Mouse (Mus musculus): Measurements from ENCODE around the gene Pdpr. TPM values are rescaled to one million over a fixed set of nuclear protein-coding genes. Genes with fewer than 3 reads are reported as not detected.
"Not testable (repeated sequence)": the region's sequence is repeated elsewhere in the genome, so short reads cannot be mapped to it uniquely, and the experiment has no call there.

Gene Pdpr
- polyA plus RNA-seq, 1 experiment: 15.8 TPM

DNA sequence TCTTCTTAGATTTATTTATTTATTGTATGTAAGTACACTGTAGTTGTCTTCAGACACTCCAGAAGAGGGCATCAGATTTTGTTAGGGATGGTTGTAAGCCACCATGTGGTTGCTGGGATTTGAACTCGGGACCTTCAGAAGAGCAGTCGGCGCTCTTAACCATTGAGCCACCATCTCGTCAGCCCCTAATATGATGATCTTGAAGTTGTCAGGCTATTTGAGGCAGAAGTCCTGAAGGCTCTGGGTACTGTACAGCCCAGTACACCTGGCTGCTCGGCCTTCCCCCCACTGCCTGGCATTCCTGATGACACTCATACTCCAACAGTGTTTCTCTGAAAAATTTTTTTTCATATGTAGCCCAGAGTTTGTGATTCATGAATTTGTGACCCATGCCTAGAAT is 10.5 kb upstream of the Pdpr start:
- DNase-seq (ENCODE audit: extremely low spot score in 1 of 2, low spot score in 1 of 2): not testable (repeated sequence)

DNA sequence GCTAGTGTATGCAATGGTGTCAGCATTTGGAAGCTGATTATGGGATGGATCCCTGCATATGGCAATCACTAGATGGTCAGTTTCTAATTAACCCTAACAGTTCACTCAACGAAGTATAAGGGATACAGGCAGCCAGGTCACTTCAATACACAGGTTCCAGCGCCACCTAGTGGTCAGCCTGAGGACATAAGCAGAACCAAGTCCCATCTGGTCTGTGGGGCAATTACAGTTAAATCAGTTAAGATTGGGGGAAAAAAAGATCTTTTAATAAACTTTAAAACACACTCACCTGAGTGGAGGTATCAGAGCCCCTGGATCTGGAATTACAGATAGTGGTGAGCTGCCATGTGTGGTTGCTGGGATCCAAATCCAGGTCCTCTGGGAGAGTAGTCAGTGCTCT is 4.3 kb upstream of the Pdpr start:
- peak in 1 of 2 experiments; percentile 72 for DNase-seq (ENCODE audit: extremely low spot score in 1 of 2, low spot score in 1 of 2)

DNA sequence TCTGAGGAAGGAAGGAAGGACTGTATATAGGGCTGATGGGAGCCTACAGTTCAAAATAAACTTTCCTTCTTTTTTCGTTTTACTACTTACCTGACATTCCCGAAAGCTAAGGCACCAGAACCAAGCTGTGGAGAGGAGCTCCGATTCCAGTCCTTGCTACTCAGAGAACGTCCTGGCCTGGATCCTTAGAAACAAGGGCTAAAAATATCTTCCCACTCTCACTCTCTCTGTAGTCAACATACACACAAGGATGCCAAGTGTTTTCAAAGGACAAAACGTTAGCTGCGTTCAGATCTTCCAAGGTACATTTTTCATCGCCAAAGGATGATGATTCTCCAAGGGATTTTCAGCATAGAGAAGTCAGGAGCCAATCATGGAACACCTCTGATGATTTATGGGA is 2.7 kb upstream of the Pdpr start:
- DNase-seq (ENCODE audit: extremely low spot score in 1 of 2, low spot score in 1 of 2): no peak

DNA sequence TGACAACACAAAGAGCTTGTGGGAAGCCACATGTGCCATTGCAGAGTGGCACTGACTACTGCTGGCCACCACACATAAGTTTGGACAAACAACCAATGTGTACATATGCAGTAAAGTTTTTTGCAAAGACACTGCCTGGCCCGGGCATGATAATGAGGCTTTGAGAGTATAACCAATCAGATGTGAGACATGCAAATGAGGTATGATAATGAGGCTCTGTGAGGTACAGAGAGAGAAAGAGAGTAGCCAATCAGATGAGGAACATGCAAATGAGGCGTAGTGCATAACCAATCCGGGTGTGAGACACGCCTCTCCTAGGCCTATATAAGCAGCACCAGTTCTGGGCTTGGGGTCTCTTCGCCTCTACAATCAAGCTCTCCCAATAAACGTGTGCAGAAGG is 2.1 kb upstream of the Pdpr start, which contains the start of gene Clec18a:
Gene Clec18a, minus strand, starts transcription at position 101 of the 400 bp plus-strand sequence.
- not testable (repeated sequence) for DNase-seq (ENCODE audit: extremely low spot score in 1 of 2, low spot score in 1 of 2)

DNA sequence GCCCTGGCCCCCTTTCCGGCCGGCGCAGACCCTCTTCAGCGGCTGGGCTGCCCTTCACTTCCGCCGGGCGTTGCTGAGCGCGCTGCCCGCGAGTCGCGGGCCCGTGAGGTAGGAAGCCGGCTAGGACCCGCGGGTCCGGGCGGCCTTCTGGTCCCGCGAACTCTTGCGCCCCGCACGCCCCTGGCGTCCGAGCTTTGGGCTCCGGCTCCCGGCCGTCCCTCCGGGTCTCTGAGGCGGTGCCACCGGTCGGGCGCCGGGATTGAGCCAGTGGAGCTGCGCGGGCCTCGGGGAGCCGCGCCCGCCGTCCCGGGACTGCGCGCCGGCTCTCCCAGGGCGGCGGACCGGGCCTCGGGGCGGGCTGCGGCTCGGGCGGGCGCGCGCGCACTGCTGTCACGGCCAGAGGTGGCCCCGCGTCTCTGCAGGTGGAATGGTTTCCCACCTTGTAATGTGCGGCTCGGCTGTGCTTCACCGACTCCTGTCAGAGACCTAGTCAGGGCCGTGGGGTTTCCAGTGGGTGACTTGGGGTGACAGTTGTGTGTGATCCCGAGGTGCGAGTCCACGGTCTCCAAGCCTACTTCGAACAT is 381 bp downstream of the Pdpr start:
- not testable (repeated sequence) for DNase-seq (ENCODE audit: extremely low spot score in 1 of 2, low spot score in 1 of 2)

DNA sequence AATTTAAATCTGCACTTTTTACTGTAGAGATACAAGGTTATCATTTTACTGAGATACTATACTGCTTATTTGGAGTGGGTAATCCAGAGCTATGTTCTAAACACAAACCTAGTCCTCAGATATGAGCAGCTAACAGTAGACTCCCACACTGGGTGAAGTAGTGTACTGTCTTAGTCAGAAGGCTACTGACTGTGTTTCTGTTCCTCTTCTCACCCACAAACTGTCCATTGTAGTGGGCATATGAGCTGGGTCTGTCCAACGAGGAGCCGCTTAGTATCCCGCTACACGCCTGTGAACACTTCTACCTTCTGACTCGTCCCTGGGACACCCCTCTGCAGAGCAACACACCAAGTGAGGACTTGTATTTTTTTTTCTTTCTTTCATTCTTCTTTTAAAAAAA is 20.5 kb downstream of the Pdpr start:
- DNase-seq (ENCODE audit: extremely low spot score in 1 of 2, low spot score in 1 of 2): no peak

DNA sequence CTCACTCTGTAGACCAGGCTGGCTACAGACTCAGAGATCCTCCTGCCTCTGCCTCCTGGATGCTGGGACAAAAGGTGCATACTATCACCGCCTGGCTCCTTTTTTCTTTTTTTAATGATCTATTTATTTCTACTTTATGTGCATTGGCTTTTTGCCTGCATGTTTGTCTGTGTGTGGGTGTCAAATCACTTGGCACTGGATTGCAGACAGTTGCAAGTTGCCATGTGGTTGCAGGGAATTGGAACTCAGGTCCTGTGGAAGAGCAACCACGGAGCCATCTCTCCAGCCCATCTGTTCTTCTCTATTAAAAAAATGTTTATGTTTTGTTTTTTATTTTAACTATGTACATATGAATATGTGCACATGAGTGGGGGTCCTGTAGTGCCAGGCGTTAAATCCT is 25.1 kb downstream of the Pdpr start:
- no peak for DNase-seq (ENCODE audit: extremely low spot score in 1 of 2, low spot score in 1 of 2)

DNA sequence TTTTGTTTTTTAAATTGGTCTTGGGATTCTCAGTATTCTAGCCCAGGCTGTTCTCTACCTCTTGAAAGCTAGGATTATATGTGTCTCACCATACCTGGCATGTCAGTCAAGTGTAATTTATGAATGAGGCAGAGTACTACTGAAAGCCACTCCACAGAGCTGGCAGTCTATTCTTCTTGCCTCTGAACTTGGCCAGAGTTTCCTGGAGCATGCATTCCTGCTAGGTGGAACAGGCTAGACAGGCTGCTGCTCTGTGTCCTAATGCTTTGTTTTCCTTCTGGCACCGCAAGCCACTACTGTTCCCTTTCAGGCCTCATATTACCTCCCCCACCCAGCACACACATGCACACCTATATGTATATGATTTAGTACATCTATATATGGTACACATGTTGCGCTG is 36.3 kb downstream of the Pdpr start:
- no peak for DNase-seq (ENCODE audit: extremely low spot score in 1 of 2, low spot score in 1 of 2)

DNA sequence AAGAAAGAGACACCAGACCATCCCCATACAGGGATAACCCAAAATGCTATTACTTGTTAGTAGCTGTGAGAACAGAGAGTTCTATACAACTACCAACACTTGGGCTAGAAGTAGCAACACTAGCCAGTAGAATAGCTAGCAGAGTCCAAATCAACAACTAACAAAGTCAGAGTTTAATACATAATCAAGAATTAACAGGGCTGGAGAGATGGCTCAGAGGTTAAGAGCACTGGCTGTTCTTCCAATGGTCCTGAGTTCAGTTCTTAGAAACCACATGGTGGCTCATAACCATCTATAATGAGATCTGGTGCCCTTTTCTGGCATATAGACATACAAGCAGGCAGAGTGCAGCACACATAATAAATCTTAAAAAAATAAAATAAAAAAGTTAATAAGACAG is 48.1 kb downstream of the Pdpr start:
- no peak for DNase-seq (ENCODE audit: extremely low spot score in 1 of 2, low spot score in 1 of 2)

DNA sequence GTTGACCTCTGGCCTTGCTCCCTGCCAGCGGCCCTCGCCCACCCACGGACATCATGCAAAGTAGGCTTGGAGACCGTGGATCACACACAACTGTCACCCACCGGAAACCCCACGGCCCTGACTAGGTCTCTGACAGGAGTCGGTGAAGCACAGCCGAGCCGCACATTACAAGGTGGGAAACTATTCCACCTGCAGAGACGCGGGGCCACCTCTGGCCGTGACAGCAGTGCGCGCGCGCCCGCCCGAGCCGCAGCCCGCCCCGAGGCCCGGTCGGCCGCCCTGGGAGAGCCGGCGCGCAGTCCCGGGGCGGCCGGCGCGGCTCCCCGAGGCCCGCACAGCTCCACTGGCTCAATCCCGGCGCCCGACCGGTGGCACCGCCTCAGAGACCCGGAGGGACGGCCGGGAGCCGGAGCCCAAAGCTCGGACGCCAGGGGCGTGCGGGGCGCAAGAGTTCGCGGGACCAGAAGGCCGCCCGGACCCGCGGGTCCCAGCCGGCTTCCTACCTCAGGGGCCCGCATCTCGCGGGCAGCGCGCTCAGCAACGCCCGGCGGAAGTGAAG is 50.5 kb downstream of the Pdpr start:
- DNase-seq (ENCODE audit: extremely low spot score in 1 of 2, low spot score in 1 of 2): not testable (repeated sequence)

DNA sequence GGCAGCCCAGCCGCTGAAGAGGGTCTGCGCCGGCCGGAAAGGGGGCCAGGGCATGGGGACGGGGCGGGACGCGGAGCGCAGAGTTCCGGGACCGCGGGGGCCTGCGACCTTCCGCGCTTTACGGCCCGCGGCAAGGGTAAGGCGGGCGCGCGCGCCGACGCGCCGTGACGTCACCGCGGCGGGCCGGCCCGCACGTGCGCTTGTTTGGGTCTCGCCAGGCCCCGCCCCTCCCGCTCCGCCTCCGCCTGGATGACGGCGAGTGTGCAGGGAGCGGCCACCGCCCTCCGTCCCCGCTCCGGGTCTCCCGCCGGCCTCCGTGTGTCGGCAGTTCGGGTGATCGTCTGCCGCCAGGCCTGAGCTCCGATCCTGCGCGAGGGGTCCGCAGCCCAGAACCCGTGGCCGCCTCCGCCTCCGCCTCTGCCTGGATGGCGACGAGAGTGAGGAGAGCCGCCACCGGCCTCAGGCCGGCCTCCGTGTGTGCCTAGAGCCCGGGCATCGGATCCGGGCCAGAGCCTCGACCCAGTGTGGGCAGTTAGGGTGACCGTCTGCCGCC is 51.1 kb downstream of the Pdpr start:
- peak; percentile 72 to 91 for DNase-seq (ENCODE audit: extremely low spot score in 1 of 2, low spot score in 1 of 2)

DNA sequence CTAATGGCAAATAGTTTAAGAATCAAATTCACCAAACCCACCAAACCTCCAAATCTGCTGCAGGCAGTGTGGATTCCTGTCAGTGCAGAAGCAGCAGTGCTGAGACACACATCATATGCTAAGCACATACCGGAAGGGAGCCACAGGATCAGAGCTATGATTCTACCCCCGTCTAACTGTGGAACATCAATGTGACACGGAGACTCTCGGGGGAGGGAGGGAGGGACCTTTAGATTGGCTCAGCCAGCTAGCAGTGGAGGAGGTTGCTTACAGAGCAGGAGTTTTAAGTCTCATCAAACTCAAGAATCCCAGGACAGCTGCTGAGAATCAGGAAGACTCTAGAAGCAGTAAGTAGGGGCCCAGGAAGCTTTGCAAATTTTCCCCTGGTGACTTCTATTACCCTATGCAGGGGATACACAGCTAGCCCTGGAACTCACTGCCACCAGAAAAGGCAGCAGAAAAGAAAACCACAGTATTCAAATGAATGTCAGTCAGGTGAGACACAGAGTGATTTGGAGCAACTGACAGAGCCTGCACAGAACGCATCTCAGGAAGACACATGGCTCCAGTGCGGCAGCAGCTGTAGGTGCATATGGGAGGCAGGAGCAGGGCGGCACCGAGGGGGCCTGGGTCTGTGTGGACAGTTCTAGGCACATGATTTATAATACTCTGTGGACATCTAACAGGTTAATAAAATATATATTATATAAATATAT is 61.4 kb downstream of the Pdpr start:
- DNase-seq (ENCODE audit: extremely low spot score in 1 of 2, low spot score in 1 of 2): no peak

DNA sequence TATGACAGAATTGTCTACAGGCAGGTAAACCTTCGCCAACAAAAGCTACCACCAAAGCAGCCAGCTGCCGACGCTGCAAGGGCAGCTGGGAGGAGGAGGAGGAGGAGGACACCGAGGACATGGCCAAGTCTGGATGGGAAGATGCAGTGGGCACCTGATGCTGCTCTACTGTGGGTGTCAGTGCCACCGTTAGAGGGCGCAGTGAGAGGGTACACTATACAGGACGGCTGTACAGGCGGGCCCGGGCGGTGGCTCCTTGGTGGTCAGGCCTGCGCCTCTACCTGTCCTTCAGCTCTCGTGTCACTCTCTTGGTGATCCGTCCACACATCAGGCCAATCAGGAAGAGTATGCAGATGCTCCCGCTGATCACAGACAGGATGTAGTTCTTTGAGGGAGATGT is 63.2 kb downstream of the Pdpr start:
- peak in 1 of 2 experiments; percentile 62 for DNase-seq (ENCODE audit: extremely low spot score in 1 of 2, low spot score in 1 of 2)

DNA sequence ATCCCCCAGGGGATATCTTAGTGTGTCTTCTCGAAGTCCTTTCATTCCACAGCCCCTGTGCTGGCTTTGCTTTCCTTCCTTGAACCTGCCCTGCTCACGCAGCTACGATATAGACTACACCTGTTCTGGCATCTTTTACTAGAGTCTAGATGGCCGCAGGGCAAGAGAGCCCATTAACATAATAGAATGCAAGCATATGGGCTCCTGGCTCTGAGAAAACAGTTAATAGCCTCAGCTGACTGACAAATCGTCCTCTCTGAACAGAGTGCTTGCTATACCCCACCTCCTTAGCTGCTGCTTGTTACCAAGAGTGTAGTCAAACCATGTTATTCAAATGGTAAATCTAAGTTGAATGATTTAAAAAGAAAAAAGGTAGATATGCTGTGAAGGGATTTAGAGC is 77.2 kb downstream of the Pdpr start:
- no peak for DNase-seq (ENCODE audit: extremely low spot score in 1 of 2, low spot score in 1 of 2)

DNA sequence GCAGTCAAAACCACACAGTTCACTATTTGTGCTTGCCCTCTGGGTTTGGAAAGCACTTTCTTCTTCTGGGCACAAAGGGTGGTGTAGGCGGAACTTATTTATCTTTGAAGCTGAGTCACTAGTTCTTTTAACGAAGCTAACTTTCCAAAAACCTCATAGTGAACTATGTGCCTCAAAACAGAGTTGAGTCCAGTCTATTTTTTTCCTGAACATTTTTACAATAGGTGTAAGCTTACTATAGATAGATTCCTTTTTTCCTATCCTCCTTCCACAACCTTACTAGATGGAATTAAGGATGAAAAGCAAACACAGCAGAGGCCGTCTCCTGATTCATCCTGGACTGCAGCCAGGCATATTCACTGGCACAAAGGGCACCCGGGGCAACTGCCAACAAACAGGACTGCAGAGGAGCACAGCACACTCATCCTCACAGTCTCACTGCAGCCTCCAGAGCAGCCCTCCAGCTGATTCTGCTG is 91.1 kb downstream of the Pdpr start:
- DNase-seq (ENCODE audit: extremely low spot score in 1 of 2, low spot score in 1 of 2): peak; percentile 20 to 65

Other genes starting within 250 kb of the Pdpr start
- 37.2 and 40.9 TPM in 2 replicates for gene Cog4, start 248.0 kb upstream of the Pdpr start, polyA plus RNA-seq (2012; rRNA removed)
- 39.5 and 39.9 TPM in 2 replicates for gene Sf3b3, start 247.8 kb upstream of the Pdpr start, polyA plus RNA-seq (2012; rRNA removed)
- 15.8 and 18.4 TPM in 2 replicates for gene Fuk, start 192.1 kb upstream of the Pdpr start, polyA plus RNA-seq (2012; rRNA removed)
- gene St3gal2, start 174.7 kb upstream of the Pdpr start, polyA plus RNA-seq (2012; rRNA removed): 48.0 and 56.7 TPM in 2 replicates
- 25.1 and 27.5 TPM in 2 replicates for gene Ddx19a, start 96.8 kb upstream of the Pdpr start, polyA plus RNA-seq (2012; rRNA removed)
- 14.2 TPM in 2 replicates for gene Ddx19b, start 62.9 kb upstream of the Pdpr start, polyA plus RNA-seq (2012; rRNA removed)
- 65.7 and 70.7 TPM in 2 replicates for gene Aars, start 61.5 kb upstream of the Pdpr start, polyA plus RNA-seq (2012; rRNA removed)
- not detected in 2 replicates for gene Exosc6, start 38.3 kb upstream of the Pdpr start, polyA plus RNA-seq (2012; rRNA removed)
- 4.1 and 4.4 TPM in 2 replicates for gene Clec18a, start 2.2 kb upstream of the Pdpr start, polyA plus RNA-seq (2012; rRNA removed)
- gene Glg1, start 164.6 kb downstream of the Pdpr start, polyA plus RNA-seq (2012; rRNA removed): 62.3 and 70.4 TPM in 2 replicates
- 14.8 and 15.1 TPM in 2 replicates for gene Rfwd3, start 205.6 kb downstream of the Pdpr start, polyA plus RNA-seq (2012; rRNA removed)
- 0.44 and 0.70 TPM in 2 replicates for gene Mlkl, start 243.5 kb downstream of the Pdpr start, polyA plus RNA-seq (2012; rRNA removed)